Comparison of ENCODE assay signal across 31 mouse cellular contexts in genomic region chr6:147316702-147317468, GRCm38 (mm10). TPM values are rescaled to one million over a fixed set of nuclear protein-coding genes. Genes with fewer than 3 reads are reported as not detected.
DNase-seq lines count a peak whose midpoint lies in the region; ATAC-seq lines count a peak whose summit lies in the region.
"Had no signal": no experiment of that assay in that cellular context is flagged by ENCODE, and none has a peak within 500 bp of the region (broad histone marks: within the 10 kb centered on the region; RNA-seq: fewer than 3 reads in every experiment).

No protein-coding gene starts in this region.

- no peak overlapping the region for H3K4me2 ChIP-seq in kidney, embryonic 15.5 days
- H3K4me2 ChIP-seq: forebrain, embryonic 13.5 days; heart, embryonic 12.5 days; hindbrain, embryonic 14.5 days; limb, embryonic 12.5 days; liver, embryonic 15.5 days; lung, embryonic 15.5 days; midbrain, embryonic 11.5 days had no signal

- H3K9ac ChIP-seq in kidney, embryonic 15.5 days = no peak overlapping the region
- H3K9ac ChIP-seq: forebrain, embryonic 13.5 days; heart, embryonic 12.5 days; hindbrain, embryonic 14.5 days; limb, embryonic 12.5 days; liver, embryonic 15.5 days; lung, embryonic 15.5 days had no signal

- H3K36me3 ChIP-seq in kidney, embryonic 15.5 days = no peaks in the 10 kb centered on the region
- H3K36me3 ChIP-seq: heart, embryonic 12.5 days; limb, embryonic 12.5 days; liver, embryonic 15.5 days; lung, embryonic 15.5 days had no signal

- no peak for DNase-seq in cerebellum, adult 11-12 months
- peak; percentile 65 for DNase-seq in gastrocnemius, adult 18-20 months (ENCODE audit: low spot score)
- DNase-seq in gastrocnemius, postnatal 4 days (ENCODE audit: low spot score in 2 of 2) = no peak
- no peak for DNase-seq in kidney, adult 8-10 months
- DNase-seq in adipocyte (ENCODE audit: low spot score) = peak; percentile 10
- DNase-seq in T-cell, adult 2 months (ENCODE audit: low spot score) = no peak
- DNase-seq: adrenal gland, postnatal 10 days; cerebellum, postnatal 36 days; heart, adult 2 months; heart, postnatal 4 days; kidney, adult 11 months; lung, postnatal 36 days; right cerebral cortex, postnatal 25 days; spleen, adult 18-20 months; thymus, postnatal 14 days had no signal

- peak; percentile 32; the same call in 1 of the 2 replicates for ATAC-seq in cerebellum, adult (ENCODE audit: insufficient number of reproducible peaks, low FRiP score, low TSS enrichment)
- ATAC-seq in kidney, embryonic 15.5 days (replicated peaks; ENCODE audit: low FRiP score) = peak; percentile 82
- ATAC-seq: forebrain, embryonic 13.5 days; inflammation-experienced regulatory T-cells, adult 6 months; midbrain, embryonic 16.5 days had no signal

- no peaks in the 10 kb centered on the region for H3K27me3 ChIP-seq in kidney, embryonic 15.5 days
- H3K27me3 ChIP-seq: CH12.LX; forebrain, embryonic 13.5 days; heart, embryonic 12.5 days; limb, embryonic 12.5 days; liver, embryonic 15.5 days; lung, embryonic 15.5 days had no signal

- peaks cover 11% of the 10 kb centered on the region; the same call in 1 of the 2 replicates for H3K4me1 ChIP-seq in kidney, embryonic 15.5 days
- H3K4me1 ChIP-seq: forebrain, embryonic 13.5 days; heart, embryonic 12.5 days; liver, embryonic 15.5 days had no signal

- peak overlapping the region; percentile 71 for H3K27ac ChIP-seq in kidney, embryonic 15.5 days
- H3K27ac ChIP-seq: forebrain, embryonic 13.5 days; heart, adult 2 months; hindbrain, embryonic 14.5 days; limb, embryonic 12.5 days; liver, embryonic 15.5 days; lung, embryonic 15.5 days had no signal

- H3K9me3 ChIP-seq in kidney, embryonic 15.5 days (replicated peaks) = no peaks in the 10 kb centered on the region
- H3K9me3 ChIP-seq: forebrain, embryonic 13.5 days; heart, embryonic 12.5 days; limb, embryonic 12.5 days; liver, embryonic 15.5 days; lung, embryonic 15.5 days had no signal

- H3K4me3 ChIP-seq in kidney, embryonic 15.5 days (replicated peaks) = no peak overlapping the region
- H3K4me3 ChIP-seq: forebrain, embryonic 13.5 days; heart, adult 2 months; heart, embryonic 12.5 days; limb, embryonic 12.5 days; liver, embryonic 15.5 days; lung, embryonic 15.5 days had no signal

- WGBS in kidney, embryonic 15.5 days = 56% methylated on average over 11 of the region's 11 CpGs

RNA-seq across cellular contexts. Expression of gene Pthlh, which starts 52.9 kb away (rescaled TPM):
- 1 to 10 TPM in 1 of 2 experiments, under 1 TPM in 1; 0.64 to 2.6 TPM for total RNA-seq in gastrocnemius, adult 18-20 months (2021)
- 1 to 10 TPM; 1.6 to 1.8 TPM for total RNA-seq in gastrocnemius, postnatal 4 days (2021)
- polyA plus RNA-seq in kidney, embryonic 15.5 days (2015; fragmentation: Nextera tagmentation; extraction: Ambion mirVana) = 1.2 and 1.4 TPM in 2 replicates
- total RNA-seq: CH12.LX; ES-E14; liver, adult 2 months; megakaryocyte, adult 5-6 weeks; neutrophil, adult 5-6 weeks had no signal
- polyA plus RNA-seq: inflammation-experienced regulatory T-cells, adult 6 months; liver, adult 2 months; liver, embryonic 15.5 days had no signal

Comparison
In these comparisons a context has a peak if more than half of its experiments do, and no peak if none do; other contexts are left out.
1. DNase-seq: peak in gastrocnemius, adult 18-20 months (single experiment) and adipocyte (single experiment); none in cerebellum, adult 11-12 months (single experiment), gastrocnemius, postnatal 4 days (0 of 2), kidney, adult 8-10 months (0 of 2) and T-cell, adult 2 months (single experiment).